12 mouse cellular contexts compared by ENCODE assay signal in genomic region chr19:55756707-55757106, GRCm38 (mm10). TPM values are rescaled to one million over a fixed set of nuclear protein-coding genes. Genes with fewer than 3 reads are reported as not detected.
A peak's percentile ranks its signal among the peaks of the same experiment; 100 is the strongest.
DNase-seq lines count a peak whose midpoint lies in the region; ATAC-seq and TF ChIP-seq lines count a peak whose summit lies in the region.
"Had no signal": no experiment of that assay in that cellular context is flagged by ENCODE, and none has a peak within 500 bp of the region (broad histone marks: within the 10 kb centered on the region; RNA-seq: fewer than 3 reads in every experiment).

No protein-coding gene starts in this region.

- DNase-seq in heart, postnatal 25 days (ENCODE audit: low spot score) = no peak
- DNase-seq in lung, embryonic 14.5 days = no peak
- no peak for DNase-seq in lung, postnatal 0 days (ENCODE audit: low spot score)
- peak; percentile 58 for DNase-seq in embryonic facial prominence, embryonic 14.5 days (ENCODE audit: low spot score)
- DNase-seq in left cerebral cortex, adult 2 months (ENCODE audit: extremely low spot score in 1 of 2, low spot score in 2 of 2) = no peak
- DNase-seq: adrenal gland, postnatal 14 days; cerebellum, adult 11-12 months; thymus, postnatal 36 days had no signal

- TF ChIP-seq CTCF in lung, embryonic 14.5 days (IDR thresholded peaks at IDR 0.05; ENCODE audit: low read depth) = no peak
- no peak for TF ChIP-seq CTCF in lung, postnatal 0 days (IDR thresholded peaks at IDR 0.05)
- no peak for TF ChIP-seq CTCF in left cerebral cortex, adult 2 months (IDR thresholded peaks at IDR 0.05)

- H3K4me2 ChIP-seq in heart, embryonic 15.5 days = peak overlapping the region; percentile 31; the same call in 1 of the 2 replicates
- no peak overlapping the region for H3K4me2 ChIP-seq in lung, embryonic 14.5 days
- H3K4me2 ChIP-seq in lung, postnatal 0 days (replicated peaks; ENCODE audit: low read depth, low read length) = no peak overlapping the region
- H3K4me2 ChIP-seq in embryonic facial prominence, embryonic 14.5 days (ENCODE audit: low read depth, low read length) = no peak overlapping the region
- no peak overlapping the region for H3K4me2 ChIP-seq in stomach, embryonic 14.5 days (replicated peaks; ENCODE audit: low read depth, low read length)

- no peak overlapping the region for H3K4me3 ChIP-seq in heart, embryonic 15.5 days
- no peak overlapping the region for H3K4me3 ChIP-seq in lung, embryonic 14.5 days (ENCODE audit: low read depth, low read length)
- no peak overlapping the region for H3K4me3 ChIP-seq in lung, postnatal 0 days (ENCODE audit: low read depth, low read length)
- H3K4me3 ChIP-seq in embryonic facial prominence, embryonic 14.5 days (ENCODE audit: low read depth, low read length) = no peak overlapping the region
- H3K4me3 ChIP-seq in stomach, embryonic 14.5 days (ENCODE audit: low read depth, low read length) = no peak overlapping the region
- no peak overlapping the region for H3K4me3 ChIP-seq in left cerebral cortex, adult 2 months
- H3K4me3 ChIP-seq: layer of hippocampus, adult 2 months had no signal

- H3K9ac ChIP-seq in heart, embryonic 15.5 days = no peak overlapping the region
- H3K9ac ChIP-seq in lung, embryonic 14.5 days = no peak overlapping the region
- H3K9ac ChIP-seq in lung, postnatal 0 days (replicated peaks; ENCODE audit: low read depth) = no peak overlapping the region
- H3K9ac ChIP-seq in embryonic facial prominence, embryonic 14.5 days (ENCODE audit: low read depth, low read length) = no peak overlapping the region
- no peak overlapping the region for H3K9ac ChIP-seq in stomach, embryonic 14.5 days (replicated peaks; ENCODE audit: low read depth, low read length)

- no peaks in the 10 kb centered on the region for H3K36me3 ChIP-seq in heart, embryonic 15.5 days
- H3K36me3 ChIP-seq in lung, embryonic 14.5 days (ENCODE audit: insufficient read depth) = peaks cover 8% of the 10 kb centered on the region; the same call in 1 of the 2 replicates
- no peaks in the 10 kb centered on the region for H3K36me3 ChIP-seq in lung, postnatal 0 days (ENCODE audit: insufficient read depth, low read length)
- H3K36me3 ChIP-seq in embryonic facial prominence, embryonic 14.5 days (ENCODE audit: control insufficient read depth, insufficient read depth, low read length) = peaks cover 14% of the 10 kb centered on the region
- H3K36me3 ChIP-seq in stomach, embryonic 14.5 days (ENCODE audit: control insufficient read depth, insufficient read depth, low read length) = peaks cover 3% of the 10 kb centered on the region

- peak overlapping the region; percentile 67 for H3K27ac ChIP-seq in heart, embryonic 15.5 days
- H3K27ac ChIP-seq in lung, embryonic 14.5 days (ENCODE audit: low read depth) = peak overlapping the region; percentile 38; the same call in 1 of the 2 replicates
- no peak overlapping the region for H3K27ac ChIP-seq in lung, postnatal 0 days (ENCODE audit: low read length)
- peak overlapping the region; percentile 16 for H3K27ac ChIP-seq in embryonic facial prominence, embryonic 14.5 days (replicated peaks; ENCODE audit: low read depth, low read length)
- H3K27ac ChIP-seq in stomach, embryonic 14.5 days (ENCODE audit: low read length) = peak overlapping the region; percentile 36; the same call in 1 of the 2 replicates
- no peak overlapping the region for H3K27ac ChIP-seq in left cerebral cortex, adult 2 months
- H3K27ac ChIP-seq: macrophage had no signal

- peaks cover 71% of the 10 kb centered on the region for H3K4me1 ChIP-seq in heart, embryonic 15.5 days (replicated peaks)
- H3K4me1 ChIP-seq in lung, embryonic 14.5 days (ENCODE audit: insufficient read depth) = peaks cover 6% of the 10 kb centered on the region
- H3K4me1 ChIP-seq in lung, postnatal 0 days (ENCODE audit: insufficient read depth, low read depth, low read length) = peaks cover 3% of the 10 kb centered on the region; the same call in 1 of the 2 replicates
- H3K4me1 ChIP-seq in embryonic facial prominence, embryonic 14.5 days (ENCODE audit: control insufficient read depth, insufficient read depth, low read length) = peaks cover 32% of the 10 kb centered on the region
- peaks cover 11% of the 10 kb centered on the region; the same call in 1 of the 2 replicates for H3K4me1 ChIP-seq in stomach, embryonic 14.5 days (ENCODE audit: control insufficient read depth, insufficient read depth, low read length)

- 55% methylated on average over 8 of the region's 8 CpGs for WGBS in heart, embryonic 15.5 days
- WGBS in lung, embryonic 14.5 days = 56% methylated on average over 8 of the region's 8 CpGs
- WGBS in lung, postnatal 0 days = 59% methylated on average over 8 of the region's 8 CpGs
- 55% methylated on average over 8 of the region's 8 CpGs for WGBS in embryonic facial prominence, embryonic 14.5 days
- WGBS in stomach, embryonic 14.5 days = 61% methylated on average over 8 of the region's 8 CpGs

- ATAC-seq in heart, embryonic 15.5 days (replicated peaks; ENCODE audit: insufficient number of reproducible peaks, insufficient read depth, low FRiP score, low read depth) = no peak
- no peak for ATAC-seq in lung, embryonic 14.5 days (ENCODE audit: insufficient read depth)
- no peak for ATAC-seq in lung, postnatal 0 days
- ATAC-seq in embryonic facial prominence, embryonic 14.5 days (ENCODE audit: low read depth) = no peak
- ATAC-seq in stomach, embryonic 14.5 days (ENCODE audit: insufficient number of reproducible peaks, insufficient read depth, low FRiP score, low read depth) = no peak

- no peaks in the 10 kb centered on the region for H3K9me3 ChIP-seq in heart, embryonic 15.5 days (replicated peaks)
- no peaks in the 10 kb centered on the region for H3K9me3 ChIP-seq in lung, embryonic 14.5 days (ENCODE audit: low read depth, low read length)
- H3K9me3 ChIP-seq in lung, postnatal 0 days (ENCODE audit: low read length) = no peaks in the 10 kb centered on the region
- H3K9me3 ChIP-seq in embryonic facial prominence, embryonic 14.5 days (ENCODE audit: control insufficient read depth, low read length) = no peaks in the 10 kb centered on the region
- no peaks in the 10 kb centered on the region for H3K9me3 ChIP-seq in stomach, embryonic 14.5 days (ENCODE audit: control insufficient read depth, low read depth, low read length)

- TF ChIP-seq EP300 in lung, postnatal 0 days (IDR thresholded peaks at IDR 0.05) = no peak

- intact Hi-C loops in heart, postnatal 25 days (cut with DNase I) = no loop called here
- intact Hi-C loops in left cerebral cortex, adult 2 months (cut with DNase I) = loop anchor here (5.0 kb wide), 1 partner anchor 51 kb away; no protein-coding TSS in a partner anchor

- no peaks in the 10 kb centered on the region for H3K27me3 ChIP-seq in heart, embryonic 15.5 days
- no peaks in the 10 kb centered on the region for H3K27me3 ChIP-seq in lung, embryonic 14.5 days (ENCODE audit: insufficient read depth, low read length)
- no peaks in the 10 kb centered on the region for H3K27me3 ChIP-seq in lung, postnatal 0 days (replicated peaks; ENCODE audit: insufficient read depth, low read length)
- H3K27me3 ChIP-seq in embryonic facial prominence, embryonic 14.5 days (replicated peaks; ENCODE audit: control insufficient read depth, insufficient read depth, low read length) = no peaks in the 10 kb centered on the region
- H3K27me3 ChIP-seq in stomach, embryonic 14.5 days (ENCODE audit: control insufficient read depth, insufficient read depth, low read length) = no peaks in the 10 kb centered on the region

RNA-seq across cellular contexts. Expression of gene Tcf7l2, which starts 15.1 kb away (rescaled TPM):
- polyA plus RNA-seq in heart, embryonic 15.5 days (2015; fragmentation: Nextera tagmentation; extraction: Ambion mirVana) = 43.2 and 48.2 TPM in 2 replicates
- 10 to 100 TPM; 14.6 to 14.7 TPM for total RNA-seq in heart, postnatal 25 days (2021)
- 57.1 and 58.5 TPM in 2 replicates for polyA plus RNA-seq in lung, embryonic 14.5 days (2014; fragmentation: Nextera tagmentation; extraction: Ambion mirVana)
- polyA plus RNA-seq in lung, postnatal 0 days (2015; fragmentation: Nextera tagmentation; extraction: Ambion mirVana) = 43.9 and 44.4 TPM in 2 replicates
- polyA plus RNA-seq in embryonic facial prominence, embryonic 14.5 days (2014; fragmentation: Nextera tagmentation; extraction: Ambion mirVana) = 106 and 124 TPM in 2 replicates
- 143 and 151 TPM in 2 replicates for polyA plus RNA-seq in stomach, embryonic 14.5 days (2014; fragmentation: Nextera tagmentation; extraction: Ambion mirVana)
- total RNA-seq in left cerebral cortex, adult 2 months (2021) = 1 to 10 TPM; 8.1 to 9.0 TPM

Comparison
In these comparisons a context has a peak if more than half of its experiments do, and no peak if none do; other contexts are left out.
1. H3K27ac ChIP-seq: peak in heart, embryonic 15.5 days (single experiment), lung, embryonic 14.5 days (single experiment), embryonic facial prominence, embryonic 14.5 days (single experiment) and stomach, embryonic 14.5 days (single experiment); none in lung, postnatal 0 days (single experiment) and left cerebral cortex, adult 2 months (single experiment).